Mouse (Mus musculus): ENCODE results near the gene Pfkp. TPM values are rescaled to one million over a fixed set of nuclear protein-coding genes. Genes with fewer than 3 reads are reported as not detected.

The Pfkp gene
- polyA plus RNA-seq, 1 experiment = 36.9 TPM

DNA sequence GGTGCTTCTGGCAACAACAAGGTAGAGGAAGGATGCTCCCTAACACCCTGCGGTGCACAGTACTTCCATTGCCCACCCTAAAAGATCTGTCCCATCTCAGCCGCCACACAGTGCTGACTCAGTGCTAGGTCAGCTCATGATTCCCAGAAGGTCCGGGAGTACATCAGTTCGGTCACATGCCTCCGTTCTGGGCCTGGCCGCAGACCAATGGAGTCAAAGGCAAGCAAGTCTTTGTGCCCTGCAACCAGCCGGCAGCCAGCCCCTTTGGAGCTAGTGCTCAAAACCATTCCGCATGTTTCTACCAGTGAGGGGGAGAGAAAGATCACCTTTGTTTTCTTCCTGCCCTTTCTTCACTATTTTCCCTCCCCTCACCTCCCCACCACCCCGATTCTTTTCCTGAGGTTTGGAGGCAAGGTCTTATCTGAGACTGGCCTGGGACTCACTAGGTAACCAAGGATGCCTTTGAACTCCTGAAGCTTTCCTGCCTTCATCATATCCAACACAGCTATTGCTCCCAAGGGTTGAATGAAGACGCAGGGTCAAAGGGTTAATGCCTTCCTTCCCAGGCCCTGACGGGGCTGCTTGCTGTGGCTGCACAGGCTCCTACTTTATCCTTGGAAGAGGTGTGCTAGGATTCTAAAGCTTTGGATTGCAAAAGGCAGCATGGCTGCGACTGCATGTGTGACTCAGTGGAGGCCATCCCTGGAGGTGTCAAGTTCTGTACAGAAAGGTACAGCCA lies 16.6 kb downstream of the Pfkp start:
- Histone ChIP-seq H3K27me3 (replicated peaks) (no peaks in the 10 kb centered on the region), H3K4me3 (replicated peaks) (no peak overlapping the region), H3K4me1 (peaks cover 86% of the 10 kb centered on the region), H3K36me3 (replicated peaks; ENCODE audit: low read length) (peaks cover 84% of the 10 kb centered on the region), H3K9me3 (no peaks in the 10 kb centered on the region)
- TF ChIP-seq FLI1 (IDR thresholded peaks at IDR 0.05; ENCODE audit: low read length) (no peak), GATA1 (IDR thresholded peaks at IDR 0.05; ENCODE audit: borderline replicate concordance, low read length) (no peak)

DNA sequence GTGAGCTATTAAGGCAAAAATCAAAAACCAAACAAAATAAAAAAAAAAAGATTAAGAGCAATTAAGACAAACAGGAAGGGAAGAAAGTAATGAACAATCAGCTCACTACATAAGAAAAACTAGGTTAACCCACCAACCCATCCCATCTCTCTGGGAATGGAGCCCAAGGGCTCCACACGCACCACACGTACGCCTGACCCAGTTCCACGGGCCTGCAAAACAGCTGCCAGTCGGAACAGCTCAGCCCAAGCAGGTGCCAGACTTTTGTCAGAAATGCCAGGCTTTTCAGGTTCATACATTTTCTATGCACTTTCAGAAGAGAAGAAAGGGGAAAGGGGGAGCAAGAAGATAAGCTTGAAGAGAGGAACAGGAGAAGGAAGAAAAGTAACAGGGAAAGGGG lies 17.9 kb downstream of the Pfkp start:
- H3K4me3 ChIP-seq (replicated peaks) = no peak overlapping the region
- no peaks in the 10 kb centered on the region for H3K27me3 ChIP-seq (replicated peaks)
- H3K4me1 ChIP-seq = peaks cover 85% of the 10 kb centered on the region
- no peak for TF ChIP-seq FLI1 (IDR thresholded peaks at IDR 0.05; ENCODE audit: low read length)
- TF ChIP-seq GATA1 (IDR thresholded peaks at IDR 0.05; ENCODE audit: borderline replicate concordance, low read length) = no peak
- H3K36me3 ChIP-seq (replicated peaks; ENCODE audit: low read length) = peaks cover 82% of the 10 kb centered on the region
- H3K9me3 ChIP-seq = no peaks in the 10 kb centered on the region

DNA sequence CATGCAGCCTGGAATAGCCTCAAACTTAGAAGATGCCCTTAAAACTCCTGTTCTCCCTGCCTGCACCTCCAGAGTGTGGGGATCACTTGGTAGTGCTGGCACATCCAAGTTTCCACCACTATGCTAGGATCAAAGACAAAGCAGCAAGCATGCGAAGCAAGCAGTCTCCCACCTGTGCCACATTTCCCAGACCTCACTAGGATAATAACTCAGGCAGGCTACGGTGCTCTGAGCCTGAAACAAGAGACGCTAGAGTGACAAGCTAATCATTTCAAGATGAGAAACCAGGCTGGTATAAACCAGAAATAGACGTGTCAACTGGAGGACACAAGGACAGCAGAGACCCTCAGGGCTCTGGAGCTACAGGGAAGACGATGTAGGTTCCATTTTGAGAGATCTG lies 18.6 kb downstream of the Pfkp start:
- Histone ChIP-seq H3K36me3 (replicated peaks; ENCODE audit: low read length) (peaks cover 82% of the 10 kb centered on the region), H3K4me3 (replicated peaks) (no peak overlapping the region), H3K27me3 (replicated peaks) (no peaks in the 10 kb centered on the region), H3K9me3 (no peaks in the 10 kb centered on the region), H3K4me1 (peaks cover 85% of the 10 kb centered on the region)
- TF ChIP-seq FLI1 (IDR thresholded peaks at IDR 0.05; ENCODE audit: low read length) (no peak), GATA1 (IDR thresholded peaks at IDR 0.05; ENCODE audit: borderline replicate concordance, low read length) (no peak)

DNA sequence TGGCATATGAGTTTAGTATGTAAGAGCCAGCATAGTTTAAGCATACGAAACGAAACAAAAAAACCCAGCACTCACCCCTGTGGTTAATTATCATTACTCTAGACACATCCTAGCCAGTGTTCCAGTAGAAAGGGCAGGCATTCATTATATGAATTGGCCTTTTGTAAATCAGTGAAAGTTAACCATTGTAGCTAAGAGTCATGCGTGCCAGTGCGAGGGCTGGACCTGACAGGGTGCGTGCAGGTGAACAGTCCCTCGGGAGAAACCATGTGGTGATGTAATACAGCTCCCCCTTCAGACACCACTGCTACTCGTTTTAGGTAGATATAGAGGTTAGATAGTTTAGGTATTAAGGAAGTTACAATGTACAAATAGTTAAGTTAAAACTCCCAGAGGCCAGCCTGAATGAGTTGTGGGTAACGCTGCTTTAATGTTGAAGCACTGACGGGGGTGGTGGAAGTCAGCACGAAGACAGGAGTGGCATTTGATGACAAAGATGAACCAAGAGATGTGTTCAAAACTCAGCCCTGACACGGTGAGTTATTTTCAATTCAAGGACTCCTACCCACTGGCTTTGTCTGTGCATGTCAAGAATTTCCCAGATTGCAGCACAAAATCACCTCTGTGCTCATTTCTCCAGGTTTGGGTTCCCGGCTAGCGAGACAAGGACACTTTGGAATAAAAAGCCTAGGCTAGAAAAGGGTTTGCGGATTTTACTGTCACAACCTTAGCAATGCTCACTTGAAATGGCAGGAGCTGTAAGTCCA lies 19.4 kb downstream of the Pfkp start:
- Histone ChIP-seq H3K4me1 (peaks cover 85% of the 10 kb centered on the region), H3K36me3 (replicated peaks; ENCODE audit: low read length) (peaks cover 82% of the 10 kb centered on the region), H3K9me3 (no peaks in the 10 kb centered on the region), H3K27me3 (replicated peaks) (no peaks in the 10 kb centered on the region), H3K4me3 (replicated peaks) (no peak overlapping the region)
- TF ChIP-seq FLI1 (IDR thresholded peaks at IDR 0.05; ENCODE audit: low read length) = no peak
- no peak for TF ChIP-seq GATA1 (IDR thresholded peaks at IDR 0.05; ENCODE audit: borderline replicate concordance, low read length)

DNA sequence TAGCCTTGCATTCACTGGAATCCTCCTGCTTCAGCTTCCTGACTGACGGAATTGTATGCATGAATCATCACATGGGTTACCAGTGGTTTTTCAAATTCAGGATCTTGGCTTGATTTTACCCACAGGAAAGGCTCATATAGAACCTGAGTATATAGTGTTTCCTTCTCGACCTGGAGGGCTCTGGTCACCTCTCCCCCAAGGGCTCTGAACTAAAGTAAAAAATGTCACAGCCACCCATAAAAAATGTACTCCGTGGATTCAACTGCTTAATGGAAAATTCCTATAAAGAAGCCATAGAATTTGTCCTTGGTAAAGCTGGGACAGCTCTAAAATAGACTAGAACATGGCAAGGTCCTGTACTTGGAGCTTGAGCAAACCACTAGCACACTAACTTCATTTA lies 20.3 kb downstream of the Pfkp start:
- Histone ChIP-seq H3K36me3 (replicated peaks; ENCODE audit: low read length) (peaks cover 84% of the 10 kb centered on the region), H3K4me3 (replicated peaks) (no peak overlapping the region), H3K4me1 (peaks cover 79% of the 10 kb centered on the region), H3K9me3 (no peaks in the 10 kb centered on the region), H3K27me3 (replicated peaks) (no peaks in the 10 kb centered on the region)
- TF ChIP-seq GATA1 (IDR thresholded peaks at IDR 0.05; ENCODE audit: borderline replicate concordance, low read length) (no peak), FLI1 (IDR thresholded peaks at IDR 0.05; ENCODE audit: low read length) (no peak)

DNA sequence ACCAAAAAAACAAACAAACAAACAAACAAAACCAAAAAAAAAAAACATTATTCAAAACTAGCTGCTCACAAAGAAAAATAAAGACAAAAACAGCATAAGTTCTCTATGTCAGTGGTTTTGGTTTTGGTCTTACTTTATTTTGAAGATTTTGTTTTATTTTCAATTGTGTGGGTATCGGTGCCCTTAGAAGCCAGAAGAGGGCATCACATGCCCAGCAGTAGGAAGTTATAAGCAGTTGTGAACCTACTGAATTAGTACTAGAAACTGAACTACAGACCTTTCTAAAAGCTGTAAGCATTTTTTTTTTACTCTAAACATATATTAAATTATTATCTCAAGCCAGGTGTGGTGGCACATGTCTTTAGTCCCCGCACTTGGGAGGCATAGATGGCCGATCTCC lies 21.2 kb downstream of the Pfkp start:
- no peak overlapping the region for H3K4me3 ChIP-seq (replicated peaks)
- no peaks in the 10 kb centered on the region for H3K27me3 ChIP-seq (replicated peaks)
- TF ChIP-seq GATA1 (IDR thresholded peaks at IDR 0.05; ENCODE audit: borderline replicate concordance, low read length) (no peak), FLI1 (IDR thresholded peaks at IDR 0.05; ENCODE audit: low read length) (no peak)
- H3K36me3 ChIP-seq (replicated peaks; ENCODE audit: low read length) = peaks cover 84% of the 10 kb centered on the region
- H3K9me3 ChIP-seq = no peaks in the 10 kb centered on the region
- peaks cover 73% of the 10 kb centered on the region for H3K4me1 ChIP-seq

DNA sequence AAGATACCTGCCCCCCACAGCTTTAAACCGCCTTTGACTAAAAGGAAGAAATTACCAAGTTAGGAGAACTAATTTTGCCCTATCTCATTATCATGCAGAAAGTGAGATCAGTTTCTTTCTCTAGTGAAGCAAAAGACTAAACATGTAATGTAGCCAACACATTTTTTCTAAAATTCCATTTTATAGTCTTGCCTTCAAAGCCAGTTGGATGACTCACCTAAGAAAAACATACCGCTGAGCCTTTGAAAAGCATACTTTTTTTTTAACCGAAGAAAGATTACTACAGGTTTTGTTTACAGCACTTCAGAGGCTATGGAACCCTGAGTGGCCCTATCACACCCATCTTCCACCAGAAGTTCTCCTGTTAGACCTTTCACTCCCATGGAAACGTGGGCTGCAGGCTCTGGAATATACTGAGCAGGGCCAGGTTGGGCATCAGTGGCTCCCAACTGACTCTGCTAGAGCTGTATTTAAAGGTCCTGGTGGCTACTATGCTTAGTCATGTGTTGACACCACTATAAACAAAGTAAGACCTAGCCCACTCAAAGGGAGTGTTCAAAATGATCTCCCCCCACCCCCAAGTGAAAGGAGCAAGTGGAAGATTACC lies 22.0 kb downstream of the Pfkp start:
- H3K9me3 ChIP-seq = no peaks in the 10 kb centered on the region
- H3K36me3 ChIP-seq (replicated peaks; ENCODE audit: low read length) = peaks cover 84% of the 10 kb centered on the region
- TF ChIP-seq FLI1 (IDR thresholded peaks at IDR 0.05; ENCODE audit: low read length) (no peak), GATA1 (IDR thresholded peaks at IDR 0.05; ENCODE audit: borderline replicate concordance, low read length) (no peak)
- H3K27me3 ChIP-seq (replicated peaks) = no peaks in the 10 kb centered on the region
- peaks cover 66% of the 10 kb centered on the region for H3K4me1 ChIP-seq
- no peak overlapping the region for H3K4me3 ChIP-seq (replicated peaks)

DNA sequence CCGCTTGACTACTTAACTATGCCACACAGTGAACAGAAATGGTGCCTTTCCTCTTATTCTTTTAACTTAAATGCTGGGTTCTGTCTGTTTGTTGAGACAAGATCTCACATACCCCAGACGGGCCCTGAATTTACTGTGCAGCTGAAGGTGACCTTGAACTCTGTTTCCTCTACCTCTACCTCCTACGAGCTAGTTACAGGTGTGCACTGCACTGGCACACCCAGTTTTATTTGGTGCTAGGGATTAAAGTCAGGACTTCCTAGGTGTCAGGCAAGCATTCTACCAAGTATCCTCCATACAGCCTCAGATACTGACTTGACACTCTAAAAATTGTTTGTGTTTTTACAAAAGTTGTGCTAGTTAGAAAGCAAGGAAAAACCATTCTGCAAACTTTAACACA lies 22.6 kb downstream of the Pfkp start:
- peaks cover 84% of the 10 kb centered on the region for H3K36me3 ChIP-seq (replicated peaks; ENCODE audit: low read length)
- H3K9me3 ChIP-seq = no peaks in the 10 kb centered on the region
- peaks cover 59% of the 10 kb centered on the region for H3K4me1 ChIP-seq
- TF ChIP-seq FLI1 (IDR thresholded peaks at IDR 0.05; ENCODE audit: low read length) (no peak), GATA1 (IDR thresholded peaks at IDR 0.05; ENCODE audit: borderline replicate concordance, low read length) (no peak)
- H3K4me3 ChIP-seq (replicated peaks) = no peak overlapping the region
- no peaks in the 10 kb centered on the region for H3K27me3 ChIP-seq (replicated peaks)

DNA sequence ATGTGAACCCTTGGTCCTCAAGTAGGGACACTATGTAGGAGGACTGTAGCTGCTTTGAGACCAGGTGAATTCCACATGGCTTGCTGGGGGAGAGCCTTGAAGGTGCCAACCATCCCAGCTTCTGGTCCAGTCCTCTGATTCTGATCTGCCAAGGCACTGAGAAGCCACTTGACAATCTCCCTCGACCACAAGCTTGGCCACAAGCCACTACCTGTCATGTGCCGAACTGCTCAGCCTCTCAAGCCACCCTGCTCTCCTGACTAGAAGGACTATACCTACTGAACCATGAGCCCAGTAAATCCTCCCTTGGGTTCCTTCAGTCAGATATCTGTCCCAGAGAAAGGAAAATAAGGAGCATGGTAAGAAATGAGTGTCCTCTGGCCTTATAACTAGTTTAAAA lies 24.0 kb downstream of the Pfkp start:
- Histone ChIP-seq H3K4me3 (replicated peaks) (no peak overlapping the region), H3K4me1 (peaks cover 55% of the 10 kb centered on the region), H3K36me3 (replicated peaks; ENCODE audit: low read length) (peaks cover 89% of the 10 kb centered on the region), H3K9me3 (no peaks in the 10 kb centered on the region), H3K27me3 (replicated peaks) (no peaks in the 10 kb centered on the region)
- no peak for TF ChIP-seq FLI1 (IDR thresholded peaks at IDR 0.05; ENCODE audit: low read length)
- no peak for TF ChIP-seq GATA1 (IDR thresholded peaks at IDR 0.05; ENCODE audit: borderline replicate concordance, low read length)

DNA sequence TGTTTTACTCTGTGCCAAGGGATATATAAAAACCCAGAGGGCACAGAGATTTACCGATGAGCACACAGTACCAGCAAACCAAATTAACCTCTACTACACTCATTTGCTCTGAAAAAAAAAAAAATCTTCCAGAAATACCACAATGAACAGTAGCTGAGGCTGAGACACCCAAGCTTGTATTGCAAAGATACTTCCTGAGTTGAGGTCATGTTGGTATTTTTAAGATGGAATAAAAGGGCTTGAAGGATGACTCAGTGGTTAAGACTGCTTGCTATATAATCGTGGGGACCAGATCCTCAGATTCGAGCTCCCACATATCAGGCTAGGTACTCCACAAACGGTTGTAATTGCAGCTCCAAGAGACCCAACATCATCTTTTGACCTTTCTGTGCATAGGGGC lies 24.5 kb downstream of the Pfkp start:
- no peaks in the 10 kb centered on the region for H3K9me3 ChIP-seq
- H3K4me1 ChIP-seq = peaks cover 50% of the 10 kb centered on the region
- peaks cover 89% of the 10 kb centered on the region for H3K36me3 ChIP-seq (replicated peaks; ENCODE audit: low read length)
- H3K4me3 ChIP-seq (replicated peaks) = no peak overlapping the region
- no peaks in the 10 kb centered on the region for H3K27me3 ChIP-seq (replicated peaks)
- TF ChIP-seq GATA1 (IDR thresholded peaks at IDR 0.05; ENCODE audit: borderline replicate concordance, low read length) (no peak), FLI1 (IDR thresholded peaks at IDR 0.05; ENCODE audit: low read length) (no peak)

All from megakaryocyte, embryonic 14.5 days (primary cell).